Mouse (Mus musculus) heart, postnatal 0 days (tissue): ENCODE measurements around the gene Cyp19a1.

Experiments
- CTCF ChIP-seq: IDR thresholded peaks from 2 replicates; pipeline ENCODE4 v1.5.1; 2016; ENCODE audit warnings: antibody characterized with exemption, control low read depth, low read depth
- EP300 ChIP-seq: IDR thresholded peaks from 2 replicates; pipeline ENCODE4 v1.6.1; 2016; ENCODE audit warnings: antibody characterized with exemption, low read depth

GRCm38 (mm10) chr9:54275283-54275682, 7.4 kb upstream of the Cyp19a1 start:
- TF ChIP-seq CTCF (no peak), EP300 (no peak)
